Mouse (Mus musculus) urinary bladder, adult 2 months (tissue): ENCODE measurements around the gene Stra6. TPM values are rescaled to one million over a fixed set of nuclear protein-coding genes. Genes with fewer than 3 reads are reported as not detected.

ENCODE experiments used
- DNase-seq: peaks from one replicate; pipeline ENCODE4 v3.0.0; 2022; ENCODE audit warnings: low spot score
- polyA plus RNA-seq: library from polyadenylated mRNA; depleted of rRNA; stranded (reverse); fragments of >200 nt; gene quantifications from 2 replicates; pipeline ENCODE4 v1.2.3, GENCODE M21; 2012

The Stra6 gene
- polyA plus RNA-seq, 1 experiment = 0.50 TPM

DNA sequence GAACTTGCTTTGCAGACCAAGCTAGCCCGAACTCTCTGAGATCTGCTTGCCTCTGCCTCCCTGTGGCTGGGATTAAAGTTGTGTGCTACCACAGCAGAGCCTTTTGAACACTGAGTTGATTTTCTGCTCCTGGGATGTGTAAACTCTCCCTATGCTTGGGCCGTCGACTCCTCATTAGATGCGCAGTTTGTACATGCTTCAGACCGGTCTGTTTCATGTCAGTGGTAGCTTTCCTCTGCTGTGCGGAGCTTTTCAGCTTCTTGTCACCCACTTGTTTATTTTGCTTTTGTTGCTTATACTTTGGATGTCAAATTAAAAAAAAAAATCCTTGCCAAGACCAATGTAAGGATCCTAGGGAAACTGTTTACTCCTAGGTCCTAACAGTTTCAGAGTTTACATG is 32.4 kb downstream of the Stra6 start:
- no peak for DNase-seq

DNA sequence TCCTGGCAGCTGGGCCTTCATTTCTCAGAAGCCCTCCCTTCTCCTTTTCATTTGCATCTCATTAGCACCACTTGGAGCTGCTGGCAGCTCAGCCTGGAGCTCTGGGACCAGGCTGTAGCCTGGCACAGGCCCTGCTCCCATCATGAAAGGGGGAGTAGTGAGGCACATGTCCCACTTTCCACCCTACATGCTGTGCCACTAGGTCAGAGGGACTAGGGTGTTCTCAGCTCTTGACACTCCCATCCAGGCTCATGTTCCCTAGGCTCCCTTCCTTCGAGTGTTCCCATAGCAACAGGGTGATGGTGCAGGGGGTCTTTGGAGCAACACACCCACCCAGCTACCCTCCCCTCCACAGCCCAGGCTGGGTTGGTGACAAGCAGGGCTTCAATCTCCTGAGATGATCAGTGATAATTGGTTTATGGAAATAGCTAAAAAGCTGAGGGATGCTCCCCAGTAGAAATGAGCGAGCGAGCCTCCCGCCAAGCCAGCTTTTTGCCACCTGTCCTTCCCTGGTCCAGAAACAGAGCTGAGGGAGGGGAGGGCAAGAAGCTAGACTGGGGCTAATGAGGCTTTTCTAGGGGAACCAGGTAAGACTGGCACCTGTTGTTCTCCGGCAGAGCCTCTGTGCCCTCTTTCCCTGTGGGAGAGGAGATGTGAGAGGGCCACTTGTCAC is 33.2 kb downstream of the Stra6 start:
- DNase-seq = no peak

DNA sequence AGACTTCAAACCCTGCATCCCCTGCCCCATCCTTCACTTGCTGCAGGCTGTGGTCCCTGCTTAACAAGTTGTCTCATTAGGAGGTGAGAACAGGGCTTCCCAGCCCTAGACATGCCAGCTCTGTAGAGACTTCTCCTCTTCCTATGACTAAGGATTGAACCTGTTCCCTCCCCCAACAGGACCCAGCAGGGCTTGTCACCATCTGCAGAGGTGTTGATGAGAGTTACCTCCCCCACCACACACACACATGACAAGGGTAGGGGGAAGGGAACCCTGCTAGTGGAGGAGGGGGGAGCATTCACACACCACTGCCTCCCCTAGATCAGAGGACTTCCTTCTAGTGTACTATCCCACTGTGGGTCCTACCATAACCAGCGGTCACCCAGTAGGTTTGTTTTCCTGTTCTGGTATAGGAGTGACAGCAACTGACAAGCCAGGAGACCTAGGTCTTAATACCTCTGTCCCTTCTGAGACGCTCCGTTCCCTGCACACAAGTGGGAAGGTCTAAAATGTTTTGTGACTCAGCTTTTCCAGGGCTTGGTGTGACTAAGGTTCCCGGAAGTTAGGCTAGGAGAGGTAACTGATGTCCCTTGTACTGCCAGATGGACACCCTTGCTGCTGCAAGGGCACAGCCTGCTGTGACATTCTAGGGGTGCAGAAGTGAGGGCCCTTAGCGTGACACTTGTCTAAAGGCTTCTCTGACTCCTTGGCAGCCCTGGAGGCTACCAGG is 36.4 kb downstream of the Stra6 start:
- DNase-seq = no peak

DNA sequence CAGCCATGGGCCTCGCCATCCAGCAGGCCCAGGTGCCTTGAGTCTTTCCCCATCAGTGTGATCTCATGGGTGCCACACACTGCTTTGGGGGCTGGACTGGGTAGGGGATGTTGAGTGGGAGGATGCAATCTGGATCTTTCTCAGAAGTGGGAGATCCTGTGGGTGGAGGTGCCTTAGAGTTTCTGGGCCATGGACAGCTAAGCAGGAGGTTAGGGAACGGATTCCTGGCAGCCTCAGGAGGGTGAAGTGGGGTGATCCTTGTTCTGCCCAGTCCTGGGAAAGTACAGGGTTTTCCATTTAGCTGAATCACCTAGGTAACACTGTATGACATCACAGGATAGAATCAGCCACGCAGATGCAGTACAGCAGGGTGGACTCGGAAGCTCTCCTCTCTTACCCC is 38.4 kb downstream of the Stra6 start:
- DNase-seq = no peak

DNA sequence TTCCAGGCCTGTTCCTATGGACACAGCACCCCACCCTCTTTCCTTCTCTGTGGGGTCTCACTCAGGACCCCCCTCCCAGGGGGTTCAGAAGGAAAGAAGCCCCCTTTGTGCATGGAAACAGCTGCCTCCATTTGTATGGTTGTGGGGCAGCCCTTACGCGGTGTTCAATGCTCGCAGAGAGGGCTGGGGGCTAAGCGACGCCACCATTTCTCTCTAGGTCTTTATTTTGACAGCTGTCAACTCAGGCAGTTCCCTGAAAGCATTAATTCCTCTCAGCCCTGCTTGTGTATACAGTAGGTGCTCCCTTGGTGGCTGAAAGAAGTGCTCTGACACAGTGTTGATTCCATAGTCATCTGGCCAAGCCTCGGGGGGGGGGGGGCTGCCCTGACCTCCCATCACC is 40.1 kb downstream of the Stra6 start:
- DNase-seq = no peak

DNA sequence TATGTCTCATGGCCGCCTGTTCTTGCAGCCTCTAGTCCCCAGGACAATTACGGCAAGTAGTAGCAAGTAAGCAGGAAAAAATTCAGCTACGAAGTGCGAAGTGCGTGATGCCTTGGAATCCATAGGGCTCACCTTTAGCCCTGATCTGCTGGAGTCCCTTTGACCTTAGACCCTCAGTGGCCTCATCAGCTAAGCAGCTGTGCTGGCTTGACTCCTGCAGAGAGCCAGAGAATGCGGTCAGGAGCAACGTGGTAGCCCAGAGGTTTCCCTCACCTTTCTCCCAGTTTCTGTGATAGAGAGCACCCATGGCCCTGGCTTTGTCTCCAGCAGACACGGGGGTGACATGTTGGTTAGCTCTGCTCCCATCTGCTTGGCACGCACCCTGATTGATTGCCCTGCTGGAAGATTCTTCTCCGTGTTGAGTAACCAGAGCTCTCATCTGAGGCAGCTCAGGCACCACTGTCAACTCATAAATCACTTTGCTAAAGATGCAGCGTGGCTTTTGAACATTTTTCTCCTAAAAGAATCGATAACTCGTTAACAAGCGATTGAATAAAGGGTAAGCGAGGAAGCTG is 42.1 kb downstream of the Stra6 start:
- DNase-seq = no peak

DNA sequence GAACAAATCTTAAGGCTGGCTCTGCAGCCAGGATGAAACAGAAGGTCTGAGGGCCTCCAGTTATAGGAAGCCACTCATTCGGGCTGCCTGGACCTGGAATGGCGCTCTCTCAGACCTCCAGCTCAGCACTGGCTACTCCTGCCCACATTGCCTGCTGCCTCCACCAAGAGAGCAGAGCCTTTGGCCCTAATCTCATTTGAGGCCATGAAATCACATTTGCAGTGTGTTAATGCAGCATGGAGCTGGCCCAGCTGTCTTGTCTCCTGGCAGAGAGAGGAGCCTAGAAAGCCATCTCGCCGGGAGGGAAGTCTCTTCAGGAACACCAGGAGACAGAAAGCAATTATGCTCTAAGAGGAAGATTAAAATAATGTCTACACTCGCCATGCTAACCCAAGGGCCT is 43.9 kb downstream of the Stra6 start:
- DNase-seq = no peak

DNA sequence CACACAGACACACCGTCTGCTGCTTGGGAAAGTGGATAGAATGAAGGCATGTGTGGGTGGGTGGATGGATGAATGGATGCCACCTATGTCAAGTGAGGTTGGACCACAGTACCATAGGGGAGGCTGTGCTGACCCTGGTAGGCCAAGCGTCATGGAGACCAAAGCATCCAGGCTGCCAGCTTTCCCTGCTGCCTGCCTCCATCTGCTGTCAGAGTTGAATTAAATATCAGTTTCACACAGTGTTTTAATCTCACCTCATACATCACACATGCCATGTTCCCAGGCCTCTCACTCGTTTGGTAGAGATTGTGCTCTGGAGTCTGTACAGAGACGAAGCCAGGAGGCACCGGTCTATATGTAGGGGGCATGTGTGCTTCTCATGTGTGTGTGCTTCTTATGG is 47.2 kb downstream of the Stra6 start:
- DNase-seq = no peak

DNA sequence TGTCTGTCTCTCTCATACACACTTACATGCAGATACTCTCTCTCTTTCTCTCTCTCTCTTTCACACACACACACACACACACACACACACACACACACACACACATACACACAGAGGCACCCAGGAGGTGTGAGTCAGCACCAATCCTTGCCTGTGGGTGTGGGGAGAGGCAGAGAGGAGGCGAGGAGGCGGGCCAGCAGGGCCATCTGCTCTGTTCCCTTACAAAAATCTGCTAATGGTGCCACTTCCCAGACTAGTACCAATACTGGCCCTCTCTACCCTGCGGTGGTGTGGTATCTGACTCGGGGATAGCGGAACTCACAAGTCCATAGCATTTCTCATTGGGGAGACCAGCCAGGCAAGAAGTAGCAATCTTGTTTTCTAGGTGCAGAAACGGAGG is 47.8 kb downstream of the Stra6 start:
- no peak for DNase-seq

DNA sequence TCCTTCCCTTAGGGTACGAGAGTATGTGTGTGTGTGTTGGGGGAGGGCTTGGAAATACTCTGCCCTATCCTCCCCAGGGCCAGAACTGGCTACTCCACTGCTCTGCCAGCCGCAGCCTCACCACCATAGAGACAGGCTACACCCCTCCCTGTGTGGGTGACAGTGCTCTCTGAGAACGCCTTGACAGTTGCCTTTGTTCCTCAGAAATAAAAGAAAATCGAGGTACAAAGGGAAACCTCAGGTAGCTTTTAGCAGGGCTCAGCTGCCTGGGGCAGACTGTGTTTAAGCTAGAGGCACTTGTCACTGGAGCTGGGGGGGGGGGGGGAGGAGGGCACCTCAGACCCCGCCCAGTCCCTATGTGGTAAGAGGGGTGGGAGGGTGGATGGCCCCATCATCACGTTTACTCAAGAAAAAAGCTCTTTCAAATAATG is 48.7 kb downstream of the Stra6 start:
- DNase-seq = no peak

DNA sequence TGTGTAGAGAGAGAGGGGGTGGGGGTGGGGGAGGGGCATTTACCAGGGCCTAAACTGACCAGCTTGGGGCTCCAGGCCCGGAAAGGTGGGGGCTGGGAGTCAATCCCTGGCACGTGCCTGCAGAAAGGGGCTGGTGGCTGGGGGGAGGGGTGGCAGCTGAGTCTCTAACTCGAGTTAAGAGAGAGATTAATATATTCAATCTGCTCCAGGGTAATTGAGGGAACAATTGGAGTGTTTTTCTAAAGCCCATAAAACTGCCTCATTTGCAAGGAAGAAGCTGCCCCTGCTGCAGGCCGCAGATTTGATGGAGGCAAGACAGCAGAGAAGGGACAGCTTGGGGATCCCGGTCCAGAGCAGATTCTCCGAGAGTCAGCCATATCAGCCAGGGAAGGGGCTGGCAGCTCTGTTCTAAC is 49.3 kb downstream of the Stra6 start:
- no peak for DNase-seq

DNA sequence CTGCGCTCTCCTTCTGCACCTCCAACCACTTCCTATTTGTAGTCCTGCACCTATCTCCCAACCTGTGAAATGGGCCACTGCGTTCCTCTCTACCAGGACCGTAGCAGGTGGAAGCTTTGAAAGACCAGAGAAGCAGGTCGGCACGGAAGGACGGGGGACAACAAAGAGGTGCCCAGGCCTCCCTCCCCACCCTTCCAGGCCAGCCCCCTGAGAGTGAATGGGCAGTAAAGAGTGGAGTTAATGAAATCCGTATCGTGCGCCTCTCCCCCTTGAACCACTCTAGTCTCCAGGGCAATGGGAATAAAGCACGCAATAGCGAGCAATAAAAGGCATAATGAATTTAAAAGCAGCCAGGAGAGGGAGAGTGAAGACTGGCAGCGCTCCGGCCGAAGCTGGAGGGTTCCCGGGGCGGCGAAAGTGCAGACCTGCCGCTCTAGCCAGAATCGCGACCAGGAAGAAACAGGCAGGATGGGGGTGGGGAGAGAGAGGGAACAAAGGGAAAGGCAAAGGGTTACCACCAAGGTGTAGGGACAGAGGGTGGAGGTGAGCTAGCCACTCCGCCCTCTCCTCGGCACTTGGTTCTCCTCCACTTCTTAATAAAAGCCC is 49.8 kb downstream of the Stra6 start:
- DNase-seq = no peak

DNA sequence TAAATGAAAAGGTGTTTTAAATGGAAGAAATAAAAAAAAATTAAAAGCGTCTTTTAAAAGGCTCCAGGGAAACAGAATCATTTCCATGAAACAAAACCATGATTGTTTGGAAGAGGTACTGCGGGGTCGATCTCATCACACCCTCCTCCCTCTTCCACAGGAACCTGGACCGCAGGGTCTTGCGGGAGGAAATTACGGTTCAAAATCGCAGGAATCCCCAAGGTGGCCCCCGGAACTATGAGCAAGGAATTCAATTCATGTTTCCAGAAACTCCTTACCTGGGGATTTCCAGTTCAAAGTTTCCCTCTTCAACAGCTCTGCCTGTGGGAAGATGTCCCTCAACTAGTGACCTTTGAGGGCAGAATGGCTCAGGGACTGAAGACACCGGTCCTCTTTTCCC is 50.4 kb downstream of the Stra6 start:
- no peak for DNase-seq

DNA sequence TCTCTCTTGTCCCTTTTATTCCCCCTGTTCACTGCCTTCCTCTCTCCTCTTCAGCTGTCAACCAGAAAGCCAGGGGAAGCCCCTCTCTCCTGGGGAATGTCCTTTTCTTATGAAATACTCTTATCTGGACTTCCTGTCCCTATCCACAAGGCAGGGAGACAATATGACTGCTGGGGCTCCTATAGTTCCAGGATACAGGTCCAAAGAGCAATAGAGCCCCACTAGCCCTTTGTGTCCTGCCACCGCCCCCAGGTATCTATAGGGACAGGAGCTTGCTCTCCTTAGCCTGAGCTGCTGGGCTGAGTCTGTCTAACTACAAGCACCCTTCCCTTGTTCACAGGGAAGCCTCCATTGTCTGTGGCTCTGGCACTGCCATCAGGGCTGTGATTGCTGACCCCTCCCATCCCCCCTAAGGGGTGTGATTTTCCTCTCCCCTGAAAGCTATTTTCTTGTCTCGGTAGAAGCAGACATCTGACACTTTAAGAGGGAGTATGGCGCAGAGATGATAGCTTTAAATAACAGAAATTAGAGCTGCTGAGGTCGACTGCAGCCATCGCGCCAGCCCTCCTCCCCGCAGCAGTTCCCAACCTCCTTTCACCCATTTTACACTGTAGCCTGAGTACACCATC is 51.8 kb downstream of the Stra6 start:
- no peak for DNase-seq

DNA sequence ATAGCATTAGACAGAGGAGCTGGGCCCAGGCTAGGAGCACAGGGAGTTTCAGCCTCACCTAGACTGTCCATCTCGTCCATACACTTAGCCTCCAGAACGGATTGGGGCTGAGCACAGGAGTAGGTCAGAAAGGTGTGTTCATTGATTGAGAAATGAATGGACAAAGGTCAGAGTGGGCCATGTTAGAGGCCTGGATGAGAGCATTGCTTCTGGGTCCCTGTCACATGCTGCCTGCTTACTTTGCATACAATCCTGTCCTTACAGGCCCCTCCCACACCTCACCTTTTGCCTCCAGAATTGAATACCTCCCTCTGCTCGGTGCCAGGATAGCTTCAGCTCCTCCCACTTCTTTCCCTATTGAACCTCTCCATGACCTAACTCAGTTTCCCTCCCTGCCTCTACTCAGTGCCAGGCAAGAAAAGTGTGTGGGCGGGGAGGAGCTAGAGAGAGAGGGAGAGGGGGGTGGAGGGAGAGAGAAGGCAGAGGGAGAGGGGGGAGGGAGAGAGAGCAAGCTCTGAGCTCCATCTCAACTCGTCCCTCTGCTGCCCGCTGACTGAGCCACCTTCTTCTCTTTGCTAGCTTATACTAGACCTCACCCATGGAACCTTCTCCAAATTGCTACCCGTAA is 52.5 kb downstream of the Stra6 start:
- DNase-seq = no peak

DNA sequence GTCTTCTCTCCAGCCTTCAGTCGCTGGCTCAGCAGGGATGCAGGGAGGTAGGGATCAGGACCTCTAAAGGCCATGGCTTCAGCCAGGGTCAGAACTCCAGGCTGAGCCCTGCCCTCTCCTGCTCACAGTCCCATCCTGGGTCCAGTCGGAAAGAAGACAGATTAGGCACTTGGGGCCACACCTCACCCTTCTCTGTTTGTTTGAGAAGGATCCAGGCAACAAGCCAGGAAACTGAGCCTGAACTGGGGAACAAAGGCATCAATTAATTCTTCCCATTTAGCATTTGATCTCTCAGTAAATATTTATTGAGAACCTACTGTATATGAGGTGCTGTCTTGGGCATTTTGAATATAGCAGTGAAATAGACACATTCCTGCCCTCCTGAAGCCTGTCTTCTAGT is 55.1 kb downstream of the Stra6 start, which contains the start of gene Ccdc33:
TSS of gene Ccdc33 (minus strand) at position 153 of the 400 bp plus-strand sequence.
- no peak for DNase-seq

DNA sequence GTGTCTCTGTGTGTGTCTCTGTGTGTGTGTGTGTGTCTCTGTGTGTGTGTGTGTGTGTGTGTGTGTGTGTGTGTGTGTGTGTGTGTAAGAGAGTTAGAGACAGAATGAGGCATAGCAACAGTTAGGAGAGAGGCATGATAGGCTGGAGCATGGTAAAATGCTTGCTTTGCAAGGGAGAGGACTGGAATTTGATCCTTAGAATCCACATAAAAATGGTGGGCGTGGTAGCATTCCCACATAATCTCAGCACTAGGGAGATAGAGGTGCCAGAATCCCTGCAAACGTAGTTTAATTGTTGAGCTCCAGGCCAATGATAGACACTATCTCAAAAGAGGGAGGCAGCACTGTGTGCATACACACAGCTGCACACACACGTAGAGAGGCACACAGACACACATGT is 61.5 kb downstream of the Stra6 start:
- DNase-seq = no peak

DNA sequence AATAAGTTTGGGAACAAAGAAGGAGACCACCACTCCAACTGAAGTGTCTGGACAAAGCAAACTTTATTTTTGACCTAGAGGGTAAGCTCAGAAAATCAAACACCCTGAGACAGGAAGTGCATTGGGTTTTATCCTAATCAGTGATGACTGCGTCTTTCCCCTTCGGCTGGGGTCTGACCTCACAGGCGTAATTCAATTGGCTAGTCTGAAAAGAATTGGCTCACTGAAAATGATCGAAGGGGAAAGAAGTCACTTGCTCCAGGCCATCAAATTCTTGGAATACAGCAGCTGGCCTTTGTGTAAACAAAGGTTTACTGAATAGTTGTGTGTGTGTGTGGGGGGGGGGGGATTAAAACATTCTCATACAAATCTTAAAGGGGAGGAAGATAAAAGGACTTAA is 62.2 kb downstream of the Stra6 start:
- no peak for DNase-seq

DNA sequence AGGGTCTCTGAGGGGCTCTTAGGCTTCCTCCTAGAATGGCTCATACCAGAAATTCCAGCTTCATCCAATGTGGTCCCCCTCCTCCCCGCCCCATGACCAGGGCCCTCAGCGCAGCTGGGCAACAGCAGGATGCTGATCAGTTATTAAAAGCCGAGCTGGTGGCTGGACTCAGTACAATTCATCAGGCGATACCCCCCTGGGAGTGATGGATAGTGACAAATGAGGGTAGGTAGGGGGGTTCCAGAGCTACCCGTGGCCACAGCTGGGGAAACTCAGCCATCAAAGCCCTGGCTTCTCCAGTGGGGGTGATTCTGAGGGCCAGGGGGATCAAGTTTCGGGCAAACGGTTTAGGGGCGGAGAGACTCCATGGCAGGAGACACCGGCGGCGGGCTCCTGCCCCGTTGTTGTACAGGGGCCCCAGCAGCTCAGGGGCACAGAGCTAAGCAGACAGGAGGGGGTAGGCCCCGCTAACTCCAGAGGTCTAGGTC is 65.4 kb downstream of the Stra6 start:
- DNase-seq = no peak

DNA sequence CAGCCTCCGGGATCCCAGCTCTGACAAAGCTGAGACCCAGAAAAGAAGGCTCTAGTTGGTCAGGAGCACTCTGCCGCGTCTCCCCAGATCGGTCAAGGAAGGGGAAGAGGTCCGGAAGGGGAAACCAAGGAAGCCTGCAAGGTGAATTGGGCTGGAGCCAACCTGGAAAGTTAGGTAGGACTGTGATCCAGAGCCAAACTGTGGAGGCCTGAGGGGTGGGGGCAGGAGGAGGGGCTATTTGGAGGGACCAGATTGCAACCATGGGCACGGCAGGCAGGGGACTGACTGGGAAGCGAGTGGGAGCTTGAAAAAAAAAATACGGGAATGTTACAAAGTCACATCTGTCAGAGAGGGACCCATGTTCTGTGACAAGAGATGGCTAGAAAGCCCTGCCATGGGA is 65.9 kb downstream of the Stra6 start:
- no peak for DNase-seq

DNA sequence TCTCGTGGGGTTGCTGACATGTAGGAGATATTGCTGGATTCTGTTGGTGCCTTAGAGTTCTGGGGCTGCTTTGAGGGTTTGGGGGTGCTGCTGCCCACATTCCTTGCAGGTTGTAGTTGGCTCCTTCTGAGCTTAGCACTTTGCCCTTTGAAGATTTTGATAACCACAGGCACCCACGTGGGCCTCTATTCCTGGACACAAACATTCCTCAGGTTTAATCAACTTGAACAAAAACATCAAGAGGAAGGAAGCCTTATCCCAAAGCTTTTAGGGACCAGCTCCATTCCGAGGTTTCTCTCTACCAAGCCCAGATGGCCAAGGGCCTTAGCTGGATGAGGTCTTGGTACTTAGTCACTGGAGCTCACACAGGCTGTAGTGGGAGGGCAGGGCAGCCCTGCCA is 67.3 kb downstream of the Stra6 start:
- no peak for DNase-seq

DNA sequence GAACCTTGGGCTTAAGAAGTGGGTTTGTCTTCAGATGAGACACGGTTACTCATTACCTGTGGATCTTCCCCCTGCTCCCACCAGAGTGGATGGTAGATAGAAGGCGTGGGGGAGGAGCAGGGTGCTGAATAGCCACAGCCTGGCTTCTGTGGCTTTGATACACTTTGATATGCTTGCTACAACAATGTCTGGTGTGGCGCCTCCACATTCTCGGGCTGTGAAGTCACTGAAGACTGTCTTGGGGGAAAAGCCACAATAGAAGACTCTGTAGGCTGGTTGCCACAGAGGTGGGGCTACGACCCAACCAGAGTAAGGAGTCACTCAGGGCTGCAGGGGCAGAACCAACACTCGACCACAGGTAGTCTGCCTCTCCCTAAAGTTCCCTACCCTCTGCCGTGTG is 68.1 kb downstream of the Stra6 start:
- no peak for DNase-seq
